Mouse (Mus musculus) midbrain, embryonic 14.5 days (tissue): Measurements from ENCODE around the gene Sectm1b. TPM values are rescaled to one million over a fixed set of nuclear protein-coding genes. Genes with fewer than 3 reads are reported as not detected.

Source experiments
- ATAC-seq: fragments of 200-750 bp; cut with Nextera tagmentation; 2 replicates; pipeline ENCODE4 v1.8.0; 2017; ENCODE audit warnings: moderate number of reproducible peaks, moderate library complexity; ENCODE audit not compliant: low FRiP score, low TSS enrichment
- DNase-seq: peaks from one replicate; pipeline ENCODE4 v3.0.0-alpha.2; 2015
- H3K27ac ChIP-seq: fragments of 300-500 bp; sonication (generic); replicated peaks from 2 replicates; pipeline ENCODE4 v1.5.1; 2014; ENCODE audit warnings: mild to moderate bottlenecking, low read depth, low read length, moderate library complexity
- H3K27me3 ChIP-seq: fragments of 300-500 bp; sonication (generic); 2 replicates; pipeline ENCODE4 v1.6.1; 2014; ENCODE audit warnings: low read length, control low read depth, mixed read lengths; ENCODE audit not compliant: control insufficient read depth, insufficient read depth
- H3K36me3 ChIP-seq: fragments of 300-500 bp; sonication (generic); 2 replicates; pipeline ENCODE4 v1.6.1; 2014; ENCODE audit warnings: low read length, control low read depth; ENCODE audit not compliant: control insufficient read depth, insufficient read depth
- H3K4me1 ChIP-seq: fragments of 300-500 bp; sonication (generic); 2 replicates; pipeline ENCODE4 v1.6.1; 2014; ENCODE audit warnings: mild to moderate bottlenecking, antibody characterized with exemption, low read length, control low read depth; ENCODE audit not compliant: control insufficient read depth, insufficient read depth
- H3K4me2 ChIP-seq: fragments of 300-500 bp; sonication (generic); 2 replicates; pipeline ENCODE4 v1.6.1; 2014; ENCODE audit warnings: mild to moderate bottlenecking, low read length, moderate library complexity
- H3K4me3 ChIP-seq: fragments of 300-500 bp; sonication (generic); replicated peaks from 2 replicates; pipeline ENCODE4 v1.5.1; 2014; ENCODE audit warnings: low read depth, low read length
- H3K9ac ChIP-seq: fragments of 300-500 bp; sonication (generic); replicated peaks from 2 replicates; pipeline ENCODE4 v1.6.1; 2014; ENCODE audit warnings: mild to moderate bottlenecking, low read length, moderate library complexity
- H3K9me3 ChIP-seq: fragments of 300-500 bp; sonication (generic); 2 replicates; pipeline ENCODE4 v1.6.1; 2016; ENCODE audit warnings: low read length, control low read depth, mixed read lengths; ENCODE audit not compliant: control insufficient read depth
- WGBS: fragments of 180-500 bp; shearing (Covaris S2); extraction: QIAGEN DNeasy Blood & Tissue Kit; methylation state at CpG from one replicate; pipeline ENCODE4 v1.1.7; 2014; 5-methylcytosine and 5-hydroxymethylcytosine counted together
- polyA plus RNA-seq: library from polyadenylated mRNA; unstranded; fragments of >200 nt; fragmentation: Nextera tagmentation; extraction: Ambion mirVana; gene quantifications from 2 replicates; pipeline ENCODE4 v1.2.1, GENCODE M21; 2014

Sectm1b gene
- polyA plus RNA-seq, 1 experiment from 2014 or later = not detected

GRCm38 (mm10) chr11:121099762-121100161 lies 36.4 kb upstream of the Sectm1b start:
- H3K4me3 ChIP-seq = no peak overlapping the region
- DNase-seq = no peak

DNA sequence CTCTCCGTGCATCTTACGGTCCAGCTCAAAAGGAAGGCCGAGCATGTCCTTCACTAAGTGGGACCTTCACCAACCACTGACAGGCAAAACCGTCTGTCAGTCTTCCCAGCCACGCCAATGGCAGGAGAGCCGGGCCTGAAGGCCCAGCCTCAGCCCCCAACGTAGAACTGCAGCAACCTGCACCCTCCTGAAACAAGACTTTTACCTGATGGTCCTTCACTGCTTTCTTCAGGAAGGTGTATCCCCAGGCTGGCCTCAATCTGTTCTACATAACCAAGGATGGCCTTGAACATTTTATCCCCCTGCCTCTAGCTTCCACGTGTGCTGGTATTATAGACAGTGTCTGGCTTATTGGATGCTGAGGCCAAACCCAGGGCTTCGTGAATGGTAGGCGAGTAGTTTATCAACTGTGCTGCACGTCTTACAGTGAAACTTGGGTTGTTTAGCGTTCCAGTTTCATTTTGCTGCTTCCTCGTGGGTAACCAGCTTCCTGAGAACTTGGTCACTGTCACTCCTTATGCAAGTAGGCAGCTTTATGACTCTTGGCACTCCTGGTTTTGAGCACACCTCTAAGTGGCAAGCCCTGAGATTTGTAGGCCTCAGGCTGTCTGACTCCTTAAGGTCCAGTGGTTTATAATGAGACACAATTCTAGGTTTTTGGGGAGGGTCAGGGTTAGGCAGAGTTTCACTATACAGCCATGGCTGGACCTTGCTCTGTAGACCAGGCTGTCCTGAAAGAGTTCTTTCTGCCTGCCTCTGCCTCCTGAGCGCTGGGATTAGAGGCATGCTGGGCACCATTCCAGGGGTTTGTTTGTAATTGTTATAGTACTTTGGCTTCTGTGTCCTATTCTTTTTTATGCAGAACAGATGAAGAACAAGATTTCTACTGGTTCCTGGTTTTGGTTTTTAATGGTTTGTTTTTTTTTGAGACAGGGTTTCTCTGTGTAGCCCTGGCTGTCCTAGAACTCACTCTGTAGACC lies 29.5 kb upstream of the Sectm1b start:
- Histone ChIP-seq H3K4me3 (no peak overlapping the region), H3K27ac (no peak overlapping the region), H3K4me2 (no peak overlapping the region), H3K4me1 (no peaks in the 10 kb centered on the region), H3K9ac (no peak overlapping the region), H3K9me3 (no peaks in the 10 kb centered on the region), H3K27me3 (no peaks in the 10 kb centered on the region), H3K36me3 (no peaks in the 10 kb centered on the region)
- 91% methylated on average over 14 of the region's 14 CpGs for WGBS
- DNase-seq (no peak), ATAC-seq (no peak)

More at GRCm38 (mm10) chr11:121099762-121100161, 36.4 kb upstream of the Sectm1b start:
- no peak for ATAC-seq
- Histone ChIP-seq H3K36me3 (no peaks in the 10 kb centered on the region), H3K27ac (no peak overlapping the region), H3K27me3 (no peaks in the 10 kb centered on the region), H3K4me2 (no peak overlapping the region), H3K4me1 (no peaks in the 10 kb centered on the region), H3K9me3 (0 out of 2 replicates have a peak, but pooled peaks cover 2% of the 10 kb centered on the region), H3K9ac (no peak overlapping the region)
- WGBS = 77% methylated on average over 7 of the region's 7 CpGs

- H3K9ac ChIP-seq = no peak overlapping the region
- no peaks in the 10 kb centered on the region for H3K9me3 ChIP-seq
- ATAC-seq (no peak), DNase-seq (no peak)
- no peak overlapping the region for H3K4me3 ChIP-seq
- H3K4me2 ChIP-seq = no peak overlapping the region
- H3K36me3 ChIP-seq = no peaks in the 10 kb centered on the region
- WGBS = 67% methylated on average over 4 of the region's 4 CpGs
- H3K27ac ChIP-seq = no peak overlapping the region
- no peaks in the 10 kb centered on the region for H3K4me1 ChIP-seq
- no peaks in the 10 kb centered on the region for H3K27me3 ChIP-seq
Measured at GRCm38 (mm10) chr11:121090943-121091342, 27.6 kb upstream of the Sectm1b start.

DNA sequence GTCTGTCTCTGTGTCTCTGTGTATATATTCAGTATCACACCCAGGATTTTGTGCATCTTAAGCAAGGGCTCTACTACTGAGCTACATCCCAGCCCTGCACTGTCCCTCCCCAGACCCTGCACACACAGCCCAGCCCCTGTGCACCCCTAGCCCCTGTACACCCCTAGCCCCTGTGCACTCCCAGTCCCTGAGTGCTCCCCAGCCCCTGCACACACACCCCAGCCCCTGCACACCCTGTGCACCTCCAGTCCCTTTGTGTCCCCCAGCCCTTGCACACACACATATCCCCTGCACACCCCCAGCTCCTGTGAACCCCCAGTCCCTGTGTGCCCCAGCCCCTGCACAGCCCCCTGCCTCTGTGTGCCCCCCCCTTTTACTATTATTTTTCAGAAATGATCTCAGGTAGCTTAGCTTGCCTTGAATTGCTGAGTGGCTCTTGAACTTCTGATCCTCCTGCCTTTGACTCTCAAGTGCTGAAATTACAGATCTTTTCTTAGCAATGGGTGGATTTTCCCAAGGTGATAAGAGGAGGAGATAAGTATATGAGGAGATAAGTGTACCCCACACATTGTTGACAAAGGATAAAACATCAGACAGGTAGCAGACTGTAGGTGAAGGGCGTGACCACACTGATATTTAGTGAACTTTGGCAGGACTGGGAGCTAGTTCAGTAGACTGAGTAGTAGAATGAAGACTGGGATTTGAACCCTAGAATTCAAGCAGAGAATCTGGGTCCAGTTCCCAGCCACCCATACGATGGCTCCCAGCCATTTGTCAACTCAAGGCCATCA lies 26.6 kb upstream of the Sectm1b start:
- no peak overlapping the region for H3K27ac ChIP-seq
- no peak overlapping the region for H3K4me2 ChIP-seq
- ATAC-seq (no peak), DNase-seq (no peak)
- H3K4me3 ChIP-seq = no peak overlapping the region
- no peak overlapping the region for H3K9ac ChIP-seq
- H3K27me3 ChIP-seq = no peaks in the 10 kb centered on the region
- no peaks in the 10 kb centered on the region for H3K36me3 ChIP-seq
- no peaks in the 10 kb centered on the region for H3K9me3 ChIP-seq
- 87% methylated on average over 2 of the region's 2 CpGs for WGBS
- no peaks in the 10 kb centered on the region for H3K4me1 ChIP-seq

- Histone ChIP-seq H3K9me3 (no peaks in the 10 kb centered on the region), H3K27me3 (no peaks in the 10 kb centered on the region), H3K9ac (no peak overlapping the region), H3K27ac (no peak overlapping the region), H3K4me1 (no peaks in the 10 kb centered on the region), H3K36me3 (no peaks in the 10 kb centered on the region), H3K4me2 (no peak overlapping the region), H3K4me3 (no peak overlapping the region)
- DNase-seq (no peak), ATAC-seq (no peak)
- WGBS = 86% methylated on average over 6 of the region's 6 CpGs
Measured at GRCm38 (mm10) chr11:121088997-121089396, 25.6 kb upstream of the Sectm1b start.

DNA sequence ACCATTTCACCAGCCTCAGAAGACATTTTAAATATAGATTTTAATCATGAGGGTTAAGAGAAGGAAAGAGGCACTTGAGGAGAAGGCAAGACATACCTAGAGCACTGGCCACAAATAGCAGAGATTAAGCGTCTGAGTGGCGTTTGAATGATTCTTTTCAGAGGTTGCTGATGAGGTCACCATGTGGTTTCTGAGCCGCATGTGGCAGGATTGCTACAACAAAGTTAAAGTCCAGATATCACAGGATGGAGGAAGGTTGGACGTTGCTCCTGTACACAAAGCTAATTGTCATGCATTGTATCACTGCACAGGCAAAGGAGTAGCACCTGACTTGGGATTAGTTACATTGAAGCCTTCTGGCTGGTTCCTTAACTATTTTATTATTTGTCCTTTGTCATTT lies 22.9 kb upstream of the Sectm1b start:
- no peaks in the 10 kb centered on the region for H3K4me1 ChIP-seq
- H3K27ac ChIP-seq = no peak overlapping the region
- no peaks in the 10 kb centered on the region for H3K27me3 ChIP-seq
- H3K4me2 ChIP-seq = no peak overlapping the region
- no peak overlapping the region for H3K4me3 ChIP-seq
- ATAC-seq (no peak), DNase-seq (no peak)
- no peaks in the 10 kb centered on the region for H3K36me3 ChIP-seq
- H3K9ac ChIP-seq = no peak overlapping the region
- H3K9me3 ChIP-seq = no peaks in the 10 kb centered on the region
- WGBS = 48% methylated on average over 4 of the region's 4 CpGs

DNA sequence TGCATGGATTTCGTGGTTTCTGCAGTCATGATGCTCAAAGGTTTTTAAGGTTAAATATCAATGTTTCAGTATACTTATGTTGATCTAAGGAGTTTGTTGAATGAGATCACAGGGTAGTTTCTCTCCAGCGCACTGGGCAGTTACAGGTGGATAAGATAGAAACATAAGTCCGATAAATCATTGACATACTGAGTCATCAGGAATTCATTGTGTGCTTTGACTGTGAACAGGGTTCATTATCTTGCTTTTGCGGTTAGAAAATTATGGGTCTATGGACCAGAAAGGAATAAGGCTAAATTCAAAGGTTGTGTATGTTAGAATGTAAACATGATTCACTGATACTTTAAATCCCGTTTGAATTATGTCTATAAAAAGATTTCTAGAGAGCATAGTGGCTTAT lies 21.8 kb upstream of the Sectm1b start:
- H3K9me3 ChIP-seq = no peaks in the 10 kb centered on the region
- no peak overlapping the region for H3K27ac ChIP-seq
- no peaks in the 10 kb centered on the region for H3K4me1 ChIP-seq
- H3K4me2 ChIP-seq = no peak overlapping the region
- H3K9ac ChIP-seq = no peak overlapping the region
- no peaks in the 10 kb centered on the region for H3K36me3 ChIP-seq
- no peaks in the 10 kb centered on the region for H3K27me3 ChIP-seq
- no peak for ATAC-seq
- WGBS = 77% methylated on average over 5 of the region's 5 CpGs
- no peak for DNase-seq
- no peak overlapping the region for H3K4me3 ChIP-seq

GRCm38 (mm10) chr11:121082857-121083500 lies 19.6 kb upstream of the Sectm1b start:
- ATAC-seq (no peak), DNase-seq (no peak)
- Histone ChIP-seq H3K4me1 (no peaks in the 10 kb centered on the region), H3K4me3 (no peak overlapping the region), H3K9me3 (no peaks in the 10 kb centered on the region), H3K27me3 (no peaks in the 10 kb centered on the region), H3K9ac (no peak overlapping the region), H3K27ac (no peak overlapping the region), H3K36me3 (no peaks in the 10 kb centered on the region), H3K4me2 (no peak overlapping the region)
- WGBS = 82% methylated on average over 6 of the region's 6 CpGs
